Mouse (Mus musculus) thymus, postnatal 0 days (tissue): ENCODE measurements around the gene Pard6b. TPM values are rescaled to one million over a fixed set of nuclear protein-coding genes. Genes with fewer than 3 reads are reported as not detected.
A peak's percentile ranks its signal among the peaks of the same experiment; 100 is the strongest.

Source experiments
- DNase-seq: peaks from one replicate; pipeline ENCODE4 v3.0.0-alpha.2; 2015; ENCODE audit warnings: low spot score
- microRNA-seq: library from miRNA; unstranded; fragments of <30 nt; microRNA quantifications from one replicate; pipeline ENCODE4, GENCODE M21; 2016; ENCODE audit warnings: borderline number of aligned reads
- polyA plus RNA-seq: library from polyadenylated mRNA; unstranded; fragments of >200 nt; fragmentation: Nextera tagmentation; extraction: Ambion mirVana; gene quantifications from 2 replicates; pipeline ENCODE4 v1.2.1, GENCODE M21; 2015

The Pard6b gene
- polyA plus RNA-seq, 1 experiment from 2014 or later, result 3.4 TPM

DNA sequence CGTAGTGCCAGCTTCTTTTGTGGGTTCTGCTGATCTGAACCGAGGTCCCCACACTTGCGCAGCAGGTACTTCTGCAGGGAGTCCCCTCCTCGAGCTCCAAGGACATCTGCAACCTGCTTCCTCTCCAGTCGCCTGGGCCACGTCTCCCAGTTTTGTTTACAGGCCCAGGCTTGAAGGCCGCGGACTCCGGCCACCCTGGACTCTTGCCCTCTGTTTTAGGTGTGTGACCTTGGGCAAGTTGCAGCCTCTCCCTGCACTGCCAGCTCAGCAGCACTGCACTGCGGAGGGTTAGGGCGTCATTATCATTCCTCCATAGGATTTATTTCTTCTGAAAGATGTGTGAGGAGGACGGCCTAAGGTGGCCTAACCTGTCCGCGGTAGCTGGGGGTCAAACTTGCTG lies 47.0 kb downstream of the Pard6b start:
- DNase-seq, result no peak

DNA sequence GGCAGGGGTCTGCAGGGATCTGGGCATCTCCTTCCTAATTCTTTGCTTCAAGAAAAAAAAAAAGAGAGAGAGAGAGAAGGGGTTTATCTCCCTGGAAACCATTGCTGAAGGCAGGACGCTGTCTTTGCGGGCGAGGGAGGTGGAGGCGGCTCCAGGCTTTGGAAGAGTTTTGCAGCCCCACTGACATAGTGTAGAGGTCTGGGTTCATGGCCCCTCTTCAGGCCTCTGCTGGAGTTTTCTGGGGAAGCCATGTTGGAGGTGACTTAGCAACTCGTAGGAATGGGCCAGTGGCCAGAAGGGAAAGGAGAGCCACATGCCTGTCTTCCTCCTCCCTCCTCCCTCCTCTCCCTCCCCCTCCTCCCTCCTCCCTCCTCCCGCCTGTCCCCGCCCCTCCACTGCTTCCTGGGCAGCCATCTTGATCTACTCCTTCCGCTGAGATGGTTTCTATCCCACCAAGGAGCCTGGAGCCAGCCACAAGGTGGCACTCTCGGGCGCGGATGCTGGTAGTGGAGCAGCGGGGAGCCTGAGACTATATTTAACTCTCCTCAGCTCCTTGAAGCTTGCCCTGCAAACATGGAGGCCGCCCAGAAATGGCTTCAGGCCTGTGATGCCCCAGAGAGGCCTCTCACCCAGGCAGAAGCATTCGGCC lies 47.5 kb downstream of the Pard6b start:
- peak; percentile 89 for DNase-seq

DNA sequence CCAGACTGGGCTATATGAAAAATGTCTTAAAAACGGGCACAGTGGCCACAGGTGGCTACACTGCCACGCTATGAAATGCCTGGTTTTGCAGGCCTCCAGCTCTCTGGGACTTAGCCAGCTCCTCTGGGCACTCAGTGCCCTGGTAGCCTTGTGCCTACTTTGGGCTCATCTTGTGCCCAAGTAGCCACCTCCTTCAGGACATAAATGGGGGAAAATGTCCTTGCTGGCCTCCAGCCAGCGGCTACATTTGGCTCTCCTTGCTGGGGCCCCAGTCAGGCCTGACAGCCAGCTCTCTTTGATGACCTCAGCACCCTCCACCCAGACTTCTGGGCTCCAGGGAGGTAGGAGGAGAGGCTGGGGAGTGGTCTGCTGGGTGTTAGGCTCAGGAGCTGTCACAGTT lies 49.2 kb downstream of the Pard6b start:
- DNase-seq, result no peak

GRCm38 (mm10) chr2:168137161-168137560 lies 56.4 kb downstream of the Pard6b start:
- no peak for DNase-seq

DNA sequence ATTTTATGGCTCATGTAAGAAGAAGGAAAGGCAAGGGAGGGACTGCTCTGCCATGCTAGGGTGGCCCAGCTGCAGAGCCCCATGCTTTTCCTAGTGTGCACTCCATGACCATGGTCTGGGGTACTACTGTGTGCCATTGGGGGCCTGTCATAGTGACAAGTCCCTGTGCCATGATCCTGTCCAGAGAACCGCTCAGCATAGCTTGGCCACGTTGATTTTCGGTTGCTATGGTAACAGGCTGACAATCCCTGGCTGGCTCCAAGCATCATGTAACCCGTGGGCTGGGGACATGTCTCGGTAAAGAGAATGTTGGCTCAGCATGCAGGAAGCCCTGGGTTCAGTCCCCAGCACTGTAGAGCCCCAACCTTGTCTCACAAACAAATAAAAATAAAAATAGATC lies 63.0 kb downstream of the Pard6b start:
- no peak for DNase-seq

DNA sequence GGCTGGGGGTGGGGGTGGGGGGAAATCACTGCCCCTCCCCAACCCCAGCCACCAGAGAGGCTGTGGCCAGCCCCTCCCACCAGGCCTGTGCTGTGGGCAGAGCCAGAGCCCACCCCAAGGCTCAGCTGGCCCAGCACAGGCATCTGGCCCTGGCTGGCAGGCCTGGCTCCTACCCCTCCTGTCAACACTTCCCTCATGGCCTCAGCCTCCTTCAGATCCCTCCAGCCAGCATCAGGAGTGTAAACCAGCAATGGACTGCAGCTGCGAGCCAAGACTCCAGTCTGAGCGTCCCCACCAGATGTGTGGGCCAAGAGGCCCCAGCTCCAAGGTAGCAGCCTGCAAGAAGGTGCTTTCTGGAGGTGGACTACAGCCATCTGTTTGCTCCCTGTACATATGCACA lies 64.6 kb downstream of the Pard6b start:
- no peak for DNase-seq

- DNase-seq, result no peak
Observed at GRCm38 (mm10) chr2:168147722-168148432, 67.1 kb downstream of the Pard6b start.

DNA sequence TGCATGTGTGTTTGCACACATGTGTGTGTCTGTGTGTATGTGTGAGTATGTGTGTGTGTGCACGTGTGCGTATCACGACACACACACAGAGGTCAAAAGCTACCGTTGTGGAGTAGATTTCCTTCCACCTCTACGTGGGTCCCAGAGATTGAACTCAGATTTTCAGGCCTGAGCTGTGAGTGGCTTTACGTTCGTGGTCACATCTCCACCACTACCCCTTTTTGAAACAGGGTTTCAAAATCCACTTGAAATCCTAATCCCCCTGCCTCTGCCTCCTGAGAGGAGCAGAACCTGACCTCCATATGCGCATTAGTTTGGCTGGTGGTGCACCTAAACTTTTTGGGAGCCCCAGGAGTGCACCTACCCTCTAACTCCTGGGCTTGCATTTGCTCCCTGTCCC lies 68.4 kb downstream of the Pard6b start:
- DNase-seq, result no peak

Small RNA genes within 50 kb of the gene (microRNA-seq; reads per million reads assigned to microRNA genes)
- gene Gm24327, result not detected

Other genes with a start within 250 kb of the Pard6b start
- gene Ptpn1, start 148.9 kb upstream of the Pard6b start, polyA plus RNA-seq, result 102 and 110 TPM in 2 replicates
- 0.18 and 0.30 TPM in 2 replicates for gene Ripor3, start 70.4 kb upstream of the Pard6b start, polyA plus RNA-seq
- gene Adnp, start 126.1 kb downstream of the Pard6b start, polyA plus RNA-seq, result 4.8 and 7.9 TPM in 2 replicates
- gene Gm20716, start 149.4 kb downstream of the Pard6b start, polyA plus RNA-seq, result 10.4 and 15.3 TPM in 2 replicates
- 143 and 144 TPM in 2 replicates for gene Dpm1, start 149.6 kb downstream of the Pard6b start, polyA plus RNA-seq
- 9.3 and 11.4 TPM in 2 replicates for gene Mocs3, start 149.6 kb downstream of the Pard6b start, polyA plus RNA-seq
- not detected in 2 replicates for gene Kcng1, start 200.7 kb downstream of the Pard6b start, polyA plus RNA-seq